Mouse (Mus musculus) myocyte (in vitro differentiated cells): ENCODE results near the gene Erich6b.

Experiments
- CEBPB ChIP-seq: IDR thresholded peaks from 2 replicates; pipeline ENCODE4 v1.6.1; 2011; ENCODE audit warnings: mild to moderate bottlenecking, moderate library complexity; ENCODE audit not compliant: poor library complexity, insufficient read depth, severe bottlenecking
- E2F4 ChIP-seq: IDR thresholded peaks from one replicate; pipeline ENCODE4 v1.6.1; 2011; ENCODE audit warnings: mild to moderate bottlenecking, control low read depth, moderate library complexity; ENCODE audit not compliant: insufficient read depth
- MAX ChIP-seq: IDR thresholded peaks from one replicate; pipeline ENCODE4 v1.6.1; 2011; ENCODE audit warnings: low read depth, mild to moderate bottlenecking, control low read depth
- MYOD1 ChIP-seq, 3 experiments: IDR thresholded peaks; one replicate each; pipeline ENCODE4 v1.6.1; 2011; ENCODE audit warnings: control low read depth in 2 of 3, low read depth in 2 of 3, mild to moderate bottlenecking in 2 of 3, moderate library complexity in 1 of 3; ENCODE audit not compliant: insufficient read length in 2 of 3, control insufficient read depth in 1 of 3
- MYOG ChIP-seq, 3 experiments: IDR thresholded peaks; one replicate each; pipeline ENCODE4 v1.6.1; 2011; ENCODE audit warnings: control low read depth in 2 of 3, low read depth in 2 of 3, mild to moderate bottlenecking in 2 of 3; ENCODE audit not compliant: insufficient read length in 2 of 3, control insufficient read depth in 1 of 3, insufficient read depth in 1 of 3
- POLR2A ChIP-seq: IDR thresholded peaks from one replicate; pipeline ENCODE4 v1.6.1; 2011; ENCODE audit warnings: low read depth, mild to moderate bottlenecking, control low read depth, moderate library complexity; ENCODE audit not compliant: insufficient read length
- POLR2AphosphoS2 ChIP-seq: IDR thresholded peaks from one replicate; pipeline ENCODE4 v1.6.1; 2011; ENCODE audit warnings: low read depth, control low read depth; ENCODE audit not compliant: insufficient read length
- REST ChIP-seq: IDR thresholded peaks from one replicate; pipeline ENCODE4 v1.6.1; 2011; ENCODE audit warnings: mild to moderate bottlenecking, control low read depth, moderate library complexity; ENCODE audit not compliant: insufficient read depth, insufficient read length
- SRF ChIP-seq: IDR thresholded peaks from one replicate; pipeline ENCODE4 v1.6.1; 2011; ENCODE audit warnings: low read depth; ENCODE audit not compliant: control insufficient read depth, insufficient read length
- TCF12 ChIP-seq: IDR thresholded peaks from one replicate; pipeline ENCODE4 v1.6.1; 2011; ENCODE audit warnings: mild to moderate bottlenecking, control low read depth; ENCODE audit not compliant: poor library complexity, insufficient read depth, severe bottlenecking
- TCF3 ChIP-seq: IDR thresholded peaks from one replicate; pipeline ENCODE4 v1.6.1; 2011; ENCODE audit warnings: low read depth, control low read depth; ENCODE audit not compliant: insufficient read length
- USF1 ChIP-seq: IDR thresholded peaks from one replicate; pipeline ENCODE4 v1.6.1; 2011; ENCODE audit warnings: low read depth, mild to moderate bottlenecking, control low read depth, moderate library complexity

GRCm38 (mm10) chr14:75697928-75698327 is 55.9 kb downstream of the Erich6b start:
- TF ChIP-seq E2F4, result no peak
- no peak for TF ChIP-seq USF1
- no peak for TF ChIP-seq POLR2AphosphoS2
- TF ChIP-seq POLR2A, result no peak
- TF ChIP-seq MAX, result no peak
- no peak for TF ChIP-seq MYOG (IDR thresholded peaks at IDR 0.05; ENCODE audit: control insufficient read depth in 1 of 3, insufficient read depth in 1 of 3, insufficient read length in 2 of 3, low read depth in 2 of 3)
- TF ChIP-seq CEBPB, result no peak
- no peak for TF ChIP-seq TCF3
- no peak for TF ChIP-seq REST
- no peak for TF ChIP-seq MYOD1 (IDR thresholded peaks at IDR 0.05; ENCODE audit: control insufficient read depth in 1 of 3, insufficient read length in 2 of 3, low read depth in 2 of 3)
- TF ChIP-seq SRF, result no peak
- TF ChIP-seq TCF12, result no peak
